Mouse (Mus musculus): ENCODE results near the gene Rdh16f1. TPM values are rescaled to one million over a fixed set of nuclear protein-coding genes. Genes with fewer than 3 reads are reported as not detected.
"Not testable (repeated sequence)": the region's sequence is repeated elsewhere in the genome, so short reads cannot be mapped to it uniquely, and the experiment has no call there.

The Rdh16f1 gene
- polyA plus RNA-seq, 1 experiment, result not detected

GRCm38 (mm10) chr10:127799295-127799694 is 39.7 kb downstream of the Rdh16f1 start:
- no peak overlapping the region for H3K4me3 ChIP-seq (ENCODE audit: control insufficient read depth, insufficient read depth, low read length)
- no peak for DNase-seq
- H3K27me3 ChIP-seq (ENCODE audit: control insufficient read depth, insufficient read depth, low read length), result no peaks in the 10 kb centered on the region
- H3K36me3 ChIP-seq (ENCODE audit: control insufficient read depth, insufficient read depth, low read length), result no peaks in the 10 kb centered on the region
- WGBS, result 78% methylated on average over 1 of the region's 1 CpGs
- no peak for TF ChIP-seq CTCF (IDR thresholded peaks at IDR 0.05; ENCODE audit: borderline replicate concordance, control insufficient read depth, extremely low read depth, insufficient read depth, low read length, poor library complexity)
- no peak for TF ChIP-seq POLR2A (IDR thresholded peaks at IDR 0.05; ENCODE audit: control insufficient read depth, extremely low read depth, insufficient read depth, low read length, poor library complexity)
- H3K27ac ChIP-seq (ENCODE audit: control insufficient read depth, insufficient read depth, low read length), result no peak overlapping the region
- H3K4me1 ChIP-seq (replicated peaks; ENCODE audit: control insufficient read depth, insufficient read depth, low read length), result no peaks in the 10 kb centered on the region

GRCm38 (mm10) chr10:127800891-127801290 is 41.3 kb downstream of the Rdh16f1 start, which contains the start of gene Rdh16:
Gene Rdh16 (plus strand): TSS chr10:127801152.
- no peak within 1 kb of the TSS for H3K4me3 ChIP-seq (ENCODE audit: control insufficient read depth, insufficient read depth, low read length)
- no peaks in the 10 kb centered on the region for H3K36me3 ChIP-seq (ENCODE audit: control insufficient read depth, insufficient read depth, low read length)
- no peak within 1 kb of the TSS for H3K27ac ChIP-seq (ENCODE audit: control insufficient read depth, insufficient read depth, low read length)
- TF ChIP-seq CTCF (IDR thresholded peaks at IDR 0.05; ENCODE audit: borderline replicate concordance, control insufficient read depth, extremely low read depth, insufficient read depth, low read length, poor library complexity) (no peak), POLR2A (IDR thresholded peaks at IDR 0.05; ENCODE audit: control insufficient read depth, extremely low read depth, insufficient read depth, low read length, poor library complexity) (no peak)
- no peaks in the 10 kb centered on the region for H3K27me3 ChIP-seq (ENCODE audit: control insufficient read depth, insufficient read depth, low read length)
- H3K4me1 ChIP-seq (replicated peaks; ENCODE audit: control insufficient read depth, insufficient read depth, low read length), result no peaks in the 10 kb centered on the region
- 93% methylated on average over 6 of the region's 6 CpGs for WGBS
- no peak for DNase-seq

GRCm38 (mm10) chr10:127801612-127802011 is 42.0 kb downstream of the Rdh16f1 start:
- Histone ChIP-seq H3K27me3 (ENCODE audit: control insufficient read depth, insufficient read depth, low read length) (no peaks in the 10 kb centered on the region), H3K4me3 (ENCODE audit: control insufficient read depth, insufficient read depth, low read length) (no peak overlapping the region), H3K27ac (ENCODE audit: control insufficient read depth, insufficient read depth, low read length) (no peak overlapping the region), H3K4me1 (replicated peaks; ENCODE audit: control insufficient read depth, insufficient read depth, low read length) (no peaks in the 10 kb centered on the region), H3K36me3 (ENCODE audit: control insufficient read depth, insufficient read depth, low read length) (no peaks in the 10 kb centered on the region)
- TF ChIP-seq POLR2A (IDR thresholded peaks at IDR 0.05; ENCODE audit: control insufficient read depth, extremely low read depth, insufficient read depth, low read length, poor library complexity) (no peak), CTCF (IDR thresholded peaks at IDR 0.05; ENCODE audit: borderline replicate concordance, control insufficient read depth, extremely low read depth, insufficient read depth, low read length, poor library complexity) (no peak)
- no peak for DNase-seq
- 93% methylated on average over 2 of the region's 2 CpGs for WGBS

GRCm38 (mm10) chr10:127802236-127802635 is 42.6 kb downstream of the Rdh16f1 start:
- Histone ChIP-seq H3K27ac (ENCODE audit: control insufficient read depth, insufficient read depth, low read length) (no peak overlapping the region), H3K4me3 (ENCODE audit: control insufficient read depth, insufficient read depth, low read length) (no peak overlapping the region), H3K4me1 (replicated peaks; ENCODE audit: control insufficient read depth, insufficient read depth, low read length) (no peaks in the 10 kb centered on the region), H3K36me3 (ENCODE audit: control insufficient read depth, insufficient read depth, low read length) (no peaks in the 10 kb centered on the region), H3K27me3 (ENCODE audit: control insufficient read depth, insufficient read depth, low read length) (no peaks in the 10 kb centered on the region)
- no peak for DNase-seq
- WGBS, result 74% methylated on average over 5 of the region's 5 CpGs
- TF ChIP-seq POLR2A (IDR thresholded peaks at IDR 0.05; ENCODE audit: control insufficient read depth, extremely low read depth, insufficient read depth, low read length, poor library complexity), result no peak
- TF ChIP-seq CTCF (IDR thresholded peaks at IDR 0.05; ENCODE audit: borderline replicate concordance, control insufficient read depth, extremely low read depth, insufficient read depth, low read length, poor library complexity), result no peak

- DNase-seq, result no peak
- no peaks in the 10 kb centered on the region for H3K4me1 ChIP-seq (replicated peaks; ENCODE audit: control insufficient read depth, insufficient read depth, low read length)
- H3K36me3 ChIP-seq (ENCODE audit: control insufficient read depth, insufficient read depth, low read length), result no peaks in the 10 kb centered on the region
- no peak overlapping the region for H3K4me3 ChIP-seq (ENCODE audit: control insufficient read depth, insufficient read depth, low read length)
- WGBS, result 83% methylated on average over 7 of the region's 7 CpGs
- H3K27ac ChIP-seq (ENCODE audit: control insufficient read depth, insufficient read depth, low read length), result no peak overlapping the region
- TF ChIP-seq CTCF (IDR thresholded peaks at IDR 0.05; ENCODE audit: borderline replicate concordance, control insufficient read depth, extremely low read depth, insufficient read depth, low read length, poor library complexity), result no peak
- TF ChIP-seq POLR2A (IDR thresholded peaks at IDR 0.05; ENCODE audit: control insufficient read depth, extremely low read depth, insufficient read depth, low read length, poor library complexity), result no peak
- no peaks in the 10 kb centered on the region for H3K27me3 ChIP-seq (ENCODE audit: control insufficient read depth, insufficient read depth, low read length)
Observed at GRCm38 (mm10) chr10:127804416-127804815, 44.8 kb downstream of the Rdh16f1 start.

- TF ChIP-seq POLR2A (IDR thresholded peaks at IDR 0.05; ENCODE audit: control insufficient read depth, extremely low read depth, insufficient read depth, low read length, poor library complexity) (no peak), CTCF (IDR thresholded peaks at IDR 0.05; ENCODE audit: borderline replicate concordance, control insufficient read depth, extremely low read depth, insufficient read depth, low read length, poor library complexity) (no peak)
- H3K27ac ChIP-seq (ENCODE audit: control insufficient read depth, insufficient read depth, low read length), result no peak overlapping the region
- H3K36me3 ChIP-seq (ENCODE audit: control insufficient read depth, insufficient read depth, low read length), result no peaks in the 10 kb centered on the region
- H3K4me1 ChIP-seq (replicated peaks; ENCODE audit: control insufficient read depth, insufficient read depth, low read length), result no peaks in the 10 kb centered on the region
- no peaks in the 10 kb centered on the region for H3K27me3 ChIP-seq (ENCODE audit: control insufficient read depth, insufficient read depth, low read length)
- H3K4me3 ChIP-seq (ENCODE audit: control insufficient read depth, insufficient read depth, low read length), result no peak overlapping the region
- DNase-seq, result no peak
Observed at GRCm38 (mm10) chr10:127815888-127816287, 56.3 kb downstream of the Rdh16f1 start.

- H3K27me3 ChIP-seq (ENCODE audit: control insufficient read depth, insufficient read depth, low read length); H3K4me3 ChIP-seq (ENCODE audit: control insufficient read depth, insufficient read depth, low read length); H3K27ac ChIP-seq (ENCODE audit: control insufficient read depth, insufficient read depth, low read length); H3K36me3 ChIP-seq (ENCODE audit: control insufficient read depth, insufficient read depth, low read length); DNase-seq; H3K4me1 ChIP-seq (replicated peaks; ENCODE audit: control insufficient read depth, insufficient read depth, low read length): not testable (repeated sequence)
- 86% methylated on average over 4 of the region's 4 CpGs for WGBS
Observed at GRCm38 (mm10) chr10:127817268-127817910, 57.8 kb downstream of the Rdh16f1 start.

GRCm38 (mm10) chr10:127821806-127822205 is 62.2 kb downstream of the Rdh16f1 start:
- H3K27me3 ChIP-seq (ENCODE audit: control insufficient read depth, insufficient read depth, low read length); H3K4me3 ChIP-seq (ENCODE audit: control insufficient read depth, insufficient read depth, low read length); H3K36me3 ChIP-seq (ENCODE audit: control insufficient read depth, insufficient read depth, low read length); DNase-seq; H3K4me1 ChIP-seq (replicated peaks; ENCODE audit: control insufficient read depth, insufficient read depth, low read length); H3K27ac ChIP-seq (ENCODE audit: control insufficient read depth, insufficient read depth, low read length): not testable (repeated sequence)
- WGBS, result 95% methylated on average over 2 of the region's 2 CpGs

Data from thymus, adult 2 months (tissue).